Mouse (Mus musculus) myocyte (in vitro differentiated cells): ENCODE results near the gene Smarca4.
A peak's percentile ranks its signal among the peaks of the same experiment; 100 is the strongest.

Source experiments
- E2F4 ChIP-seq: IDR thresholded peaks from one replicate; pipeline ENCODE4 v1.6.1; 2011; ENCODE audit warnings: mild to moderate bottlenecking, control low read depth, moderate library complexity; ENCODE audit not compliant: insufficient read depth
- MYOD1 ChIP-seq, 3 experiments: IDR thresholded peaks; one replicate each; pipeline ENCODE4 v1.6.1; 2011; ENCODE audit warnings: control low read depth in 2 of 3, low read depth in 2 of 3, mild to moderate bottlenecking in 2 of 3, moderate library complexity in 1 of 3; ENCODE audit not compliant: insufficient read length in 2 of 3, control insufficient read depth in 1 of 3
- MYOG ChIP-seq, 3 experiments: IDR thresholded peaks; one replicate each; pipeline ENCODE4 v1.6.1; 2011; ENCODE audit warnings: control low read depth in 2 of 3, low read depth in 2 of 3, mild to moderate bottlenecking in 2 of 3; ENCODE audit not compliant: insufficient read length in 2 of 3, control insufficient read depth in 1 of 3, insufficient read depth in 1 of 3
- POLR2A ChIP-seq: IDR thresholded peaks from one replicate; pipeline ENCODE4 v1.6.1; 2011; ENCODE audit warnings: low read depth, mild to moderate bottlenecking, control low read depth, moderate library complexity; ENCODE audit not compliant: insufficient read length
- REST ChIP-seq: IDR thresholded peaks from one replicate; pipeline ENCODE4 v1.6.1; 2011; ENCODE audit warnings: mild to moderate bottlenecking, control low read depth, moderate library complexity; ENCODE audit not compliant: insufficient read depth, insufficient read length
- TCF12 ChIP-seq: IDR thresholded peaks from one replicate; pipeline ENCODE4 v1.6.1; 2011; ENCODE audit warnings: mild to moderate bottlenecking, control low read depth; ENCODE audit not compliant: poor library complexity, insufficient read depth, severe bottlenecking
- USF1 ChIP-seq: IDR thresholded peaks from one replicate; pipeline ENCODE4 v1.6.1; 2011; ENCODE audit warnings: low read depth, mild to moderate bottlenecking, control low read depth, moderate library complexity

DNA sequence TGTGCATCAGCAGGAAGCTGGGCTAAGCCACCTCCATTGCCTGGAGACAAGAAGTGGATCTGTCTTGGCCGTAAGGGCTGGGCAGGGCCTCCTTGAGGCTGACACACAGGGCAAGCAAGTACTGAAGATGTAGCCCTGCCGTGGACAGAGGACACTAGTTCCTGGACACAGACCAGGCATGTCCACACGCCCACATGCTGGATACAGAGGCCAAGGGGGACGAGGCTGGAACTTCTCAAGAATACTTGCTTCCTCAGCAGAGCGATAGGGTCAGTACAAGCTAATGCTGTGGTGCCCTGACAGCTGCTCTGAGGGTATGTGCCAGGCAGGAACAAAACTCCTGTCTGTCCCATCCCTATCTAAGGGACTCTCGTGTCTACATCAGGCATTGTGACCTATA, 81.2 kb downstream of the Smarca4 start:
- TF ChIP-seq POLR2A, result no peak
- TF ChIP-seq REST, result no peak
- no peak for TF ChIP-seq TCF12
- peak in 1 of 3 experiments; percentile 15 for TF ChIP-seq MYOD1 (IDR thresholded peaks at IDR 0.05; ENCODE audit: control insufficient read depth in 1 of 3, insufficient read length in 2 of 3, low read depth in 2 of 3)
- no peak for TF ChIP-seq USF1
- no peak for TF ChIP-seq E2F4
- TF ChIP-seq MYOG (IDR thresholded peaks at IDR 0.05; ENCODE audit: control insufficient read depth in 1 of 3, insufficient read depth in 1 of 3, insufficient read length in 2 of 3, low read depth in 2 of 3), result no peak
